Mouse (Mus musculus) embryonic facial prominence, embryonic 12.5 days (tissue): Measurements from ENCODE around the gene Chmp6. TPM values are rescaled to one million over a fixed set of nuclear protein-coding genes. Genes with fewer than 3 reads are reported as not detected.

ENCODE experiments used
- ATAC-seq: fragments of 200-750 bp; cut with Nextera tagmentation; 2 replicates; pipeline ENCODE4 v1.8.0; 2017; ENCODE audit not compliant: insufficient number of reproducible peaks, insufficient read depth, low FRiP score, low TSS enrichment
- H3K27ac ChIP-seq: fragments of 300-500 bp; sonication (generic); 2 replicates; pipeline ENCODE4 v1.5.1; 2016; ENCODE audit warnings: mild to moderate bottlenecking
- H3K27me3 ChIP-seq: fragments of 300-500 bp; sonication (generic); 2 replicates; pipeline ENCODE4 v1.6.1; 2016; ENCODE audit warnings: mild to moderate bottlenecking, moderate library complexity
- H3K36me3 ChIP-seq: fragments of 300-500 bp; sonication (generic); 2 replicates; pipeline ENCODE4 v1.6.1; 2016; ENCODE audit warnings: mild to moderate bottlenecking
- H3K4me1 ChIP-seq: fragments of 300-500 bp; sonication (generic); 2 replicates; pipeline ENCODE4 v1.6.1; 2016
- H3K4me2 ChIP-seq: fragments of 300-500 bp; sonication (generic); replicated peaks from 2 replicates; pipeline ENCODE4 v1.6.1; 2016; ENCODE audit warnings: mild to moderate bottlenecking, moderate library complexity
- H3K4me3 ChIP-seq: fragments of 300-500 bp; sonication (generic); 2 replicates; pipeline ENCODE4 v1.5.1; 2016; ENCODE audit warnings: mild to moderate bottlenecking
- H3K9ac ChIP-seq: fragments of 300-500 bp; sonication (generic); 2 replicates; pipeline ENCODE4 v1.6.1; 2016; ENCODE audit warnings: mild to moderate bottlenecking, moderate library complexity
- H3K9me3 ChIP-seq: fragments of 300-500 bp; sonication (generic); 2 replicates; pipeline ENCODE4 v1.6.1; 2016; ENCODE audit warnings: mild to moderate bottlenecking, moderate library complexity
- WGBS: fragments of 180-500 bp; shearing (Covaris S2); methylation state at CpG from one replicate; pipeline ENCODE4 v1.1.7; 2016; 5-methylcytosine and 5-hydroxymethylcytosine counted together
- polyA plus RNA-seq: library from polyadenylated mRNA; unstranded; fragments of >200 nt; fragmentation: Nextera tagmentation; extraction: Ambion mirVana; gene quantifications from 2 replicates; pipeline ENCODE4 v1.2.1, GENCODE M21; 2016

The Chmp6 gene
- polyA plus RNA-seq, 1 experiment from 2014 or later = 110 TPM

DNA sequence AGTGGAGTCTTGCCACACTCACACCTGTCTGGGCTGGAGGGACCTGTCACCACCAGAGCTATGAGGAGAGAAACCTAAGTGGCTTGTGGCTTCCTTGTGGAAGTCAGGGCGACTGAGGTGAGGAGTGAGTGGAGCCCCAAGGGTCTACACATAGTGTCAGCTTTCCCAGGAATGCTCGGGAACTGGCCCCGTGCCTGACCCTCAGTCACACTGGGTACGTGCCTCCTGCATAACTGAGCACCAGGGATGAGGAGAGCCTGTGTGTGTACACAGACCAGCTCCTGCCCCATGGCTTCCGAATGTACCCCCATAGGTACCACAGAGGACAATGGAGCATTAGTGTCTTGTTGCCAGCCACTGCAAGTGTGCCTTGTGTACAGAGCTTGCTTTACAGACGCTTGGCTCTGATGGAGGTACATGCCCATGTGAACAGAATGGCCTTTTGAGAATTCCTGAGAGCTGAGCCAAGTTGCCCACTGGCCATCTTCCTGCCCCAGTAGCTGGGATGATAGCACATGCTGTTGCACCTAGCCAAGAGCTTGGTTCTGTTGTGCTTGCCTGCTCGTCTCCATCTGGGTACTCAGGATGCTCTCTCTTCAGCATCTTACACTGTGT, 21.5 kb upstream of the Chmp6 start:
- no peak overlapping the region for H3K4me2 ChIP-seq
- no peak overlapping the region for H3K9ac ChIP-seq
- no peak overlapping the region for H3K4me3 ChIP-seq
- H3K9me3 ChIP-seq = no peaks in the 10 kb centered on the region
- peaks cover 74% of the 10 kb centered on the region for H3K36me3 ChIP-seq
- 88% methylated on average over 7 of the region's 7 CpGs for WGBS
- no peak overlapping the region for H3K27ac ChIP-seq
- H3K4me1 ChIP-seq = no peaks in the 10 kb centered on the region
- ATAC-seq = no peak
- H3K27me3 ChIP-seq = no peaks in the 10 kb centered on the region

- Histone ChIP-seq H3K27ac (no peak overlapping the region), H3K36me3 (peaks cover 79% of the 10 kb centered on the region), H3K4me2 (no peak overlapping the region), H3K9me3 (no peaks in the 10 kb centered on the region), H3K9ac (no peak overlapping the region), H3K4me3 (no peak overlapping the region), H3K4me1 (no peaks in the 10 kb centered on the region), H3K27me3 (no peaks in the 10 kb centered on the region)
- no peak for ATAC-seq
- WGBS = 76% methylated on average over 10 of the region's 10 CpGs
These were observed 19.5 kb upstream of the Chmp6 start for GRCm38 (mm10) chr11:119893667-119894236.

DNA sequence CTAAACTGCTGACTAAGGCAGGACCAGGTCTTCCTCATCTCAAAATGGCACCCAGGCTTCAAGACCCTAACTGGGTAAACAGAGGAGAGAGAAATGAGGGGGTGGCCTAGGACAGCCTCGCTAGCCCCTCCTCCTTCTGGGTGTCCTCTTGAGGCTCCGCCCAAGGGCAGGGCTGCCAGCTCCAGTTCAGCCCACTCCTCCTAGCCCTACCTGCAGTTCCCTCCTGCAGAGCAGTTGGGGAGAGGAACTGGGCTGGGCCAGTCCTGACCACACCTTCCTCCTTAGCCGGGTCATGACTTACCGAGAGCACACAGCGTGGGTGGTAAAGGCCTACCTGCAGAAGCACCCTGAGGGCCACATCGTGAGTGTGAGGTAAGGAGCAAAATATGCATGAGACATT, 18.6 kb upstream of the Chmp6 start:
- Histone ChIP-seq H3K36me3 (peaks cover 79% of the 10 kb centered on the region), H3K4me2 (no peak overlapping the region), H3K4me1 (no peaks in the 10 kb centered on the region), H3K4me3 (no peak overlapping the region), H3K9me3 (no peaks in the 10 kb centered on the region), H3K9ac (no peak overlapping the region), H3K27ac (no peak overlapping the region), H3K27me3 (no peaks in the 10 kb centered on the region)
- WGBS = 56% methylated on average over 6 of the region's 6 CpGs
- no peak for ATAC-seq

- Histone ChIP-seq H3K27ac (no peak overlapping the region), H3K4me2 (no peak overlapping the region), H3K27me3 (no peaks in the 10 kb centered on the region), H3K4me1 (no peaks in the 10 kb centered on the region), H3K4me3 (no peak overlapping the region), H3K36me3 (peaks cover 60% of the 10 kb centered on the region), H3K9ac (no peak overlapping the region; the same call in 1 of the 2 replicates), H3K9me3 (no peaks in the 10 kb centered on the region)
- ATAC-seq = no peak
- 82% methylated on average over 9 of the region's 9 CpGs for WGBS
These were observed 16.2 kb upstream of the Chmp6 start for GRCm38 (mm10) chr11:119897041-119897440.

DNA sequence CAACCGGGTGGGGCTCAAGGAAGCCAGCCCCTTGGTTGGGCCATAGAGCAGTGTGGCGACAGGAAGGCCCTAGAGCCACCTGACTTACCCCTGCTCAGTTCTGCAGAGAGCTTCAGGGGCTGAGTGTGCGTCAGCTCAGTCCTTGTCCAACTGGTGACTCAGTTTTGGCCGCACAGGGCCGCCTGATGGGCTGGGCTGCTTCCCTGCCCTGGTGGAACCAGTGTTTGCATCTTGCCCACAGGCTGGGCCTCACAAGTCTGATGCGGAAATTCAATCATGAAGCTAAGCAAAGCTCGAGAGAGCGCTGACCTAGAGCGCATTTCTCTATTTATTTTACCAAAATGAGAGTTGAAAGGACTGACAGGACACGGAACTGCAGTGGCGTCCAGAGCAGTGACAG, 14.3 kb upstream of the Chmp6 start:
- H3K27me3 ChIP-seq = no peaks in the 10 kb centered on the region
- no peak overlapping the region for H3K9ac ChIP-seq
- no peak for ATAC-seq
- H3K27ac ChIP-seq = no peak overlapping the region
- peaks cover 55% of the 10 kb centered on the region for H3K36me3 ChIP-seq
- no peak overlapping the region for H3K4me3 ChIP-seq
- H3K4me1 ChIP-seq = no peaks in the 10 kb centered on the region
- no peak overlapping the region for H3K4me2 ChIP-seq
- WGBS = 88% methylated on average over 11 of the region's 11 CpGs
- H3K9me3 ChIP-seq = no peaks in the 10 kb centered on the region

GRCm38 (mm10) chr11:119901174-119901573, 12.1 kb upstream of the Chmp6 start:
- Histone ChIP-seq H3K36me3 (peaks cover 34% of the 10 kb centered on the region), H3K4me3 (no peak overlapping the region), H3K9ac (no peak overlapping the region), H3K4me1 (no peaks in the 10 kb centered on the region), H3K4me2 (no peak overlapping the region), H3K9me3 (no peaks in the 10 kb centered on the region), H3K27me3 (no peaks in the 10 kb centered on the region), H3K27ac (no peak overlapping the region)
- 68% methylated on average over 4 of the region's 4 CpGs for WGBS
- no peak for ATAC-seq

DNA sequence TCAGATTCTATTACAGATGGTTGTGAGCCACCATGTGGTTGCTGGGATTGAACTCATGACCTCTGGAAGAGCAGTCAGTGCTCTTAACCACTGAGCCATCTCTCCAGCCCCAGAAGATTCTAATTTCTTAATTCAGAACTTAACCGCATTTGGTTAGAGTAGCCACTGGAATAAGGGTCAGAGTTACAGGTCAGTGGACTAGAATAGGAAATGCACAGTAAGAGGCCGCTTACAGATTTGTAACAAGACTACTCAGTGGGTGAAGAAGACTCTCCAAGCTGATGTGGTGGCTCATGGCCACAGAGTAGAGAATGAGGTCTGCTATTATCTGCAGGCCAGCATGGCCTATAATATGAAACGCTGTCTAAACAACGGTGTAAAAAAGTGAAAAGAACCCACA, 10.3 kb upstream of the Chmp6 start:
- Histone ChIP-seq H3K4me2 (no peak overlapping the region), H3K9me3 (no peaks in the 10 kb centered on the region), H3K27ac (no peak overlapping the region), H3K36me3 (peaks cover 20% of the 10 kb centered on the region), H3K9ac (no peak overlapping the region), H3K4me1 (no peaks in the 10 kb centered on the region), H3K4me3 (no peak overlapping the region), H3K27me3 (no peaks in the 10 kb centered on the region)
- 88% methylated on average over 4 of the region's 4 CpGs for WGBS
- no peak for ATAC-seq

GRCm38 (mm10) chr11:119904621-119905286, 8.5 kb upstream of the Chmp6 start:
- no peak overlapping the region for H3K9ac ChIP-seq
- H3K36me3 ChIP-seq = 0 out of 2 replicates have a peak, but pooled peaks cover under 1% of the 10 kb centered on the region
- 26% methylated on average over 5 of the region's 5 CpGs for WGBS
- ATAC-seq = no peak
- no peaks in the 10 kb centered on the region for H3K27me3 ChIP-seq
- H3K27ac ChIP-seq = no peak overlapping the region
- H3K4me3 ChIP-seq = no peak overlapping the region
- H3K4me2 ChIP-seq = no peak overlapping the region
- H3K9me3 ChIP-seq = no peaks in the 10 kb centered on the region
- peaks cover 1% of the 10 kb centered on the region; the same call in 1 of the 2 replicates for H3K4me1 ChIP-seq

DNA sequence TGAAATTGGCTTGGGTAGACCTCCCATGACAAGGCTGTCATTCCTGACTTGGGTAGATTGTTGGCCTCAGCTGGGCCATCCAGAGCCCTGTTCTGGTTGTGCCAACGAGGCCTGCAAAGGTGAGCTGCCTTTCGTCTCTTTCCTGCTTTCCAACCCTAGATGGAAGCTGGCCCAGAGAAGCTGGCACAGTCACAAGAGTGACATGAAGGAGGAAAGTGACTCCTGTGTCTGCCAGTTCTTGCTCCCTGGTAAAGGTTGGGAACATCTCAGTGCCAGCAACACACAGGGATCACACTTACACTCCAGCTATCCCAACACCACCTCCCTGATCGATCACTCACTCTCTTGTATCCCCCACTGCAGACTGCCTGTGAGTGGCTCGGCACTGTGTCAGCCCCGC, 7.4 kb upstream of the Chmp6 start:
- Histone ChIP-seq H3K4me3 (no peak overlapping the region), H3K9ac (no peak overlapping the region), H3K27ac (no peak overlapping the region), H3K27me3 (no peaks in the 10 kb centered on the region), H3K36me3 (no peaks in the 10 kb centered on the region), H3K4me1 (peaks cover 3% of the 10 kb centered on the region; the same call in 1 of the 2 replicates), H3K9me3 (no peaks in the 10 kb centered on the region), H3K4me2 (no peak overlapping the region)
- no peak for ATAC-seq
- 83% methylated on average over 5 of the region's 5 CpGs for WGBS

- no peaks in the 10 kb centered on the region for H3K36me3 ChIP-seq
- H3K9me3 ChIP-seq = no peaks in the 10 kb centered on the region
- no peak overlapping the region for H3K4me3 ChIP-seq
- no peak overlapping the region for H3K27ac ChIP-seq
- WGBS = 40% methylated on average over 7 of the region's 7 CpGs
- ATAC-seq = no peak
- H3K27me3 ChIP-seq = no peaks in the 10 kb centered on the region
- peaks cover 3% of the 10 kb centered on the region; the same call in 1 of the 2 replicates for H3K4me1 ChIP-seq
- H3K9ac ChIP-seq = no peak overlapping the region
- H3K4me2 ChIP-seq = no peak overlapping the region
These were observed 6.1 kb upstream of the Chmp6 start for GRCm38 (mm10) chr11:119907006-119907650.

DNA sequence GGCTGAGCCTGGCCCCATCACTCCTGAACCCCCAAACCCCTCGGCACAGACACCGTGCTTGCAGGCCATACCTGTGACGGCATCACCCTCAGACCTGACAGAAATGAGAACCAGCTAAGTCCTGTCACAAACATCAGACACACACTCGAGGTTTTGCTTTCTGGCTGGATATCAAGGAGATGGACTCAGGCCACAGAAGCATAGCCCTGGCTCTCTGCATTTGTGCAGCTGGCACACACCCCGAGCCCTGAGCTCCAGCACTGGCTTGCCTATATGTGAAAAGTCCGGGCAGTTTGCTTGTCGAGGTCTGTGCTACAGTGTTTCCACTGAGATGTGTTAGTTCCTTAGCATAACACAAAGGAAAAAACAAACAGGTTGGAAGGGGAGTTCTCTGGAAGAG, 5.5 kb upstream of the Chmp6 start:
- no peak overlapping the region for H3K4me3 ChIP-seq
- H3K9ac ChIP-seq = no peak overlapping the region
- no peaks in the 10 kb centered on the region for H3K27me3 ChIP-seq
- H3K9me3 ChIP-seq = no peaks in the 10 kb centered on the region
- WGBS = 58% methylated on average over 7 of the region's 7 CpGs
- no peak for ATAC-seq
- H3K4me2 ChIP-seq = no peak overlapping the region
- no peak overlapping the region for H3K27ac ChIP-seq
- H3K36me3 ChIP-seq = no peaks in the 10 kb centered on the region
- H3K4me1 ChIP-seq = peaks cover 5% of the 10 kb centered on the region

DNA sequence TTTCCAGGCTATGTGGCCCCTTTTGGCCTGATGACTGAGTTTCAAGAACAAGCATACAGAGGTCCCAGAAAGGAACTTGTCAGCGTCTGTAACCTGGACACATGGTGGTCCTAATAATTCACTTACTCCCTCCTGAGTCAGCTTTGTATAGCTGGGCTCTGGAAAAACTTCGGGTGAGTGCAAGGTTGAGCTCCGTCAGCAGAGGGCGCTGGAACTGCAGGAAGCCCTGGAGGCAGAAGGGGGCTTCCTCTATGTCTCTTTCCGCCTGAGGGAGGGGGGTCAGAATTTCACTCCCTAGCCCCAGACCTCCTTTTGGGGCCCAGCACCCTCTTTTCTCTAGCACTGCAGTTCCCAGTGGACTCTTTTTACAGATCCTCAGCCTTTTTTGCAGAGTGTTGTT, 3.8 kb upstream of the Chmp6 start:
- 3% methylated on average over 5 of the region's 5 CpGs for WGBS
- Histone ChIP-seq H3K4me1 (peaks cover 14% of the 10 kb centered on the region), H3K4me2 (no peak overlapping the region; the same call in 1 of the 2 replicates), H3K27me3 (no peaks in the 10 kb centered on the region), H3K9me3 (no peaks in the 10 kb centered on the region), H3K36me3 (no peaks in the 10 kb centered on the region), H3K27ac (no peak overlapping the region), H3K4me3 (no peak overlapping the region), H3K9ac (no peak overlapping the region)
- ATAC-seq = no peak
